22 mouse cellular contexts compared by ENCODE assay signal in the genomic region with DNA sequence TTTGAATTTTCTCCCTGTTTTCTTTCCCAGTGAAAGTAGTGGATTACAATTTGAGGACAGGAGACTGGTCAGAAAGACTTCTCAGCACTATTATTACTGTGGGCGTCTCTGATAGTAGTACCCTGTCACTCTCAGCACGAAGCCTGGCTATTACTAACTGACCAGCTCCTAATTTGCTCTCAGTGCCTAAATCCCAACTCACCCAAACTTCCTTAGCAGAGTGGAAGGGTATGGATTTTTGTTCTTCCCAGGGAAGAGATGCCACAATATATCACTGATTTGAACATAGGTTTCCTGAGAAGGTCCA.
A peak's percentile ranks its signal among the peaks of the same experiment; 100 is the strongest.
DNase-seq lines count a peak whose midpoint lies in the region; ATAC-seq lines count a peak whose summit lies in the region.
"Had no signal": no experiment of that assay in that cellular context is flagged by ENCODE, and none has a peak within 500 bp of the region (broad histone marks: within the 10 kb centered on the region; RNA-seq: fewer than 3 reads in every experiment).

No protein-coding gene starts in this region.

- ATAC-seq in hindbrain, embryonic 13.5 days (ENCODE audit: low FRiP score) = no peak
- no peak for ATAC-seq in forebrain, embryonic 13.5 days
- no peak; the same call in 1 of the 2 replicates for ATAC-seq in hindbrain, embryonic 14.5 days (ENCODE audit: low FRiP score)
- no peak for ATAC-seq in activated CD4-positive, CD25-positive, alpha-beta regulatory T cell, adult 4 months

- no peaks in the 10 kb centered on the region for H3K27me3 ChIP-seq in hindbrain, embryonic 10.5 days (ENCODE audit: insufficient read depth, poor library complexity, severe bottlenecking)
- H3K27me3 ChIP-seq in hindbrain, embryonic 13.5 days = no peaks in the 10 kb centered on the region
- no peaks in the 10 kb centered on the region for H3K27me3 ChIP-seq in embryonic facial prominence, embryonic 10.5 days (replicated peaks; ENCODE audit: low read depth, poor library complexity, severe bottlenecking)
- no peaks in the 10 kb centered on the region for H3K27me3 ChIP-seq in forebrain, embryonic 13.5 days
- H3K27me3 ChIP-seq in hindbrain, embryonic 14.5 days (ENCODE audit: control insufficient read depth, insufficient read depth, low read length) = no peaks in the 10 kb centered on the region
- H3K27me3 ChIP-seq: heart, embryonic 15.5 days; liver, embryonic 15.5 days; lung, embryonic 15.5 days; neural tube, embryonic 13.5 days had no signal

- no peaks in the 10 kb centered on the region for H3K4me1 ChIP-seq in hindbrain, embryonic 10.5 days (replicated peaks)
- no peaks in the 10 kb centered on the region for H3K4me1 ChIP-seq in hindbrain, embryonic 13.5 days (replicated peaks)
- peaks cover 5% of the 10 kb centered on the region; the same call in 1 of the 2 replicates for H3K4me1 ChIP-seq in embryonic facial prominence, embryonic 10.5 days
- H3K4me1 ChIP-seq in forebrain, embryonic 13.5 days = 0 out of 2 replicates have a peak, but pooled peaks cover 2% of the 10 kb centered on the region
- no peaks in the 10 kb centered on the region for H3K4me1 ChIP-seq in hindbrain, embryonic 14.5 days (replicated peaks; ENCODE audit: control insufficient read depth, insufficient read depth, low read length)
- H3K4me1 ChIP-seq: heart, embryonic 15.5 days; limb, embryonic 10.5 days; liver, embryonic 15.5 days; lung, embryonic 15.5 days; neural tube, embryonic 13.5 days had no signal

- H3K4me2 ChIP-seq in hindbrain, embryonic 13.5 days = no peak overlapping the region
- peak overlapping the region; percentile 20; the same call in 1 of the 2 replicates for H3K4me2 ChIP-seq in forebrain, embryonic 13.5 days
- peak overlapping the region; percentile 13; the same call in 1 of the 2 replicates for H3K4me2 ChIP-seq in hindbrain, embryonic 14.5 days (replicated peaks)
- H3K4me2 ChIP-seq: heart, embryonic 15.5 days; liver, embryonic 15.5 days; lung, embryonic 15.5 days; neural tube, embryonic 13.5 days had no signal

- no peaks in the 10 kb centered on the region for H3K9me3 ChIP-seq in hindbrain, embryonic 10.5 days
- H3K9me3 ChIP-seq in hindbrain, embryonic 13.5 days = no peaks in the 10 kb centered on the region
- no peaks in the 10 kb centered on the region for H3K9me3 ChIP-seq in embryonic facial prominence, embryonic 10.5 days
- H3K9me3 ChIP-seq in forebrain, embryonic 13.5 days (replicated peaks) = no peaks in the 10 kb centered on the region
- no peaks in the 10 kb centered on the region for H3K9me3 ChIP-seq in hindbrain, embryonic 14.5 days (ENCODE audit: control insufficient read depth, low read length)
- H3K9me3 ChIP-seq: heart, embryonic 15.5 days; limb, embryonic 10.5 days; liver, embryonic 15.5 days; lung, embryonic 15.5 days; neural tube, embryonic 13.5 days had no signal

- WGBS in hindbrain, embryonic 10.5 days = 42% methylated on average over 2 of the region's 2 CpGs
- WGBS in hindbrain, embryonic 13.5 days = 37% methylated on average over 2 of the region's 2 CpGs
- WGBS in embryonic facial prominence, embryonic 10.5 days = 28% methylated on average over 2 of the region's 2 CpGs
- 25% methylated on average over 2 of the region's 2 CpGs for WGBS in forebrain, embryonic 13.5 days
- WGBS in hindbrain, embryonic 14.5 days = 54% methylated on average over 2 of the region's 2 CpGs

- H3K4me3 ChIP-seq in hindbrain, embryonic 10.5 days = no peak overlapping the region
- H3K4me3 ChIP-seq in hindbrain, embryonic 13.5 days = no peak overlapping the region
- H3K4me3 ChIP-seq in embryonic facial prominence, embryonic 10.5 days = 0 out of 2 replicates have a peak overlapping the region, but pooled peaks have one; percentile 5
- H3K4me3 ChIP-seq in forebrain, embryonic 13.5 days = no peak overlapping the region
- H3K4me3 ChIP-seq in hindbrain, embryonic 14.5 days (replicated peaks; ENCODE audit: low read length) = no peak overlapping the region
- H3K4me3 ChIP-seq: heart, embryonic 15.5 days; limb, embryonic 10.5 days; liver, embryonic 15.5 days; lung, embryonic 15.5 days; neural tube, embryonic 13.5 days had no signal

- H3K36me3 ChIP-seq in hindbrain, embryonic 10.5 days = no peaks in the 10 kb centered on the region
- H3K36me3 ChIP-seq in hindbrain, embryonic 13.5 days = no peaks in the 10 kb centered on the region
- H3K36me3 ChIP-seq in embryonic facial prominence, embryonic 10.5 days (replicated peaks) = no peaks in the 10 kb centered on the region
- no peaks in the 10 kb centered on the region for H3K36me3 ChIP-seq in forebrain, embryonic 13.5 days (ENCODE audit: poor library complexity, severe bottlenecking)
- no peaks in the 10 kb centered on the region for H3K36me3 ChIP-seq in hindbrain, embryonic 14.5 days (replicated peaks; ENCODE audit: control insufficient read depth, insufficient read depth)
- H3K36me3 ChIP-seq: heart, embryonic 15.5 days; limb, embryonic 10.5 days; liver, embryonic 15.5 days; lung, embryonic 15.5 days; neural tube, embryonic 13.5 days had no signal

- peak; percentile 2 for DNase-seq in hindbrain, embryonic 10.5 days (ENCODE audit: low spot score)
- DNase-seq in embryonic facial prominence, embryonic 10.5 days (ENCODE audit: low spot score) = no peak
- DNase-seq in hindbrain, embryonic 14.5 days (ENCODE audit: low spot score) = no peak
- no peak for DNase-seq in layer of hippocampus, adult 9-11 months
- DNase-seq: adrenal gland, postnatal 25 days; cerebellum, adult 8-10 months; cerebellum, postnatal 36 days; heart, postnatal 36 days; kidney, adult 2 months; liver; right cerebral cortex, adult 18-20 months; thymus, postnatal 36 days had no signal

- H3K27ac ChIP-seq in hindbrain, embryonic 10.5 days = no peak overlapping the region
- no peak overlapping the region for H3K27ac ChIP-seq in hindbrain, embryonic 13.5 days
- H3K27ac ChIP-seq in embryonic facial prominence, embryonic 10.5 days (replicated peaks) = no peak overlapping the region
- H3K27ac ChIP-seq in forebrain, embryonic 13.5 days = no peak overlapping the region
- H3K27ac ChIP-seq in hindbrain, embryonic 14.5 days = no peak overlapping the region
- H3K27ac ChIP-seq: heart, embryonic 15.5 days; kidney, postnatal 0 days; limb, embryonic 10.5 days; liver, embryonic 15.5 days; lung, embryonic 15.5 days; macrophage; neural tube, embryonic 13.5 days had no signal

- H3K9ac ChIP-seq in hindbrain, embryonic 13.5 days = no peak overlapping the region
- no peak overlapping the region for H3K9ac ChIP-seq in forebrain, embryonic 13.5 days
- no peak overlapping the region for H3K9ac ChIP-seq in hindbrain, embryonic 14.5 days
- H3K9ac ChIP-seq: heart, embryonic 15.5 days; liver, embryonic 15.5 days; lung, embryonic 15.5 days; neural tube, embryonic 13.5 days had no signal
